Mouse (Mus musculus) forelimb bud, embryonic 11.5 days (tissue): ENCODE measurements around the gene Pxt1.
A peak's percentile ranks its signal among the peaks of the same experiment; 100 is the strongest.

Experiments used
- DNase-seq: peaks from one replicate; pipeline ENCODE4 v3.0.0-alpha.2; 2012; ENCODE audit warnings: low read depth, low spot score

Gene Pxt1

DNA sequence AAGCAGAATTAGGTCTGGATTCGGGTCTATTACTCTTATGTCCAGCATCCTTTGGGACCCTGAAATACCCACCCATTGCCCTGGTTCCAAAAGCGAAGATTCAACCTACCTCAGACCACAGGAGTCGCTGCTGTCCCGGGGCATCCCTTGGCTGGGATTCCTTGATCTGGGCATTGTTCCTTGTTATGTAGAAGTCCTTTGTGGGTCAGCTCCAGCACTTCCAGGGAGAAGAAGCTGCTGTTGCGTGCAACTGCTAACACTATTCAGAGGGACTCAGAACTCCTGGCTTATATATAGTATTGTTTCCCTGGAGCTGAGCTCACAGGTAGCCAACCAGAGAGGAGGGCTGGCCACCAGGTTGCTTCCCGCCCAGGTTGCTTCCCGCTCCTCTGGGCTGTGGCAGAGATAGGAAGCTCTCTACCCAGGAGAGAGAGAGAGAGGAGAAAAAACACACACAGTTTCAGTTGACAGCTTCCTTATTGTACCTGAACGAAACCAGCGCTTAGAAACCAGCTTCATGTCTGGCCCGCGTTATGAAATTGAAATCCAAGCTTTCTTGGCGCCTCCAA, 28.5 kb downstream of the Pxt1 start, which contains the start of gene 4930539E08Rik:
TSS of gene 4930539E08Rik (minus strand) at position 265 of the 569 bp plus-strand sequence.
- no peak for DNase-seq

DNA sequence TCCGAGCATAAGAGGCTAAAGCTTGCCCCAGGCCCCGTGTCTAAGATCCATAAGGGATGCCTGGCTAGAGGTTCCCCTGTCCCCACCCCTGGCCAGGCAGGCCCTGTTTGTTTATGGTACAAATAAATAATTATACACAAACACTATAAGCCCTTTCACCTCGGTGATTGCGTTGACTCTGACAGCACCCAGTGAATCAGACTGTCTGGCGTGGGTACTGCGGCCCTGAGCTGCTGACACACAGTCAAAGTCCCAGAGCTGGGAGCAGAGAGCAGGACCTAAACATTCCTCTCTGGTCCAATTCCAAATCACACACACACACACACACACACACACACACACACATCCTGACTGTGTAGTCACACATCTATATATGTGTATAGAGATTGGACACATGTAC, 29.7 kb downstream of the Pxt1 start:
- DNase-seq = no peak

DNA sequence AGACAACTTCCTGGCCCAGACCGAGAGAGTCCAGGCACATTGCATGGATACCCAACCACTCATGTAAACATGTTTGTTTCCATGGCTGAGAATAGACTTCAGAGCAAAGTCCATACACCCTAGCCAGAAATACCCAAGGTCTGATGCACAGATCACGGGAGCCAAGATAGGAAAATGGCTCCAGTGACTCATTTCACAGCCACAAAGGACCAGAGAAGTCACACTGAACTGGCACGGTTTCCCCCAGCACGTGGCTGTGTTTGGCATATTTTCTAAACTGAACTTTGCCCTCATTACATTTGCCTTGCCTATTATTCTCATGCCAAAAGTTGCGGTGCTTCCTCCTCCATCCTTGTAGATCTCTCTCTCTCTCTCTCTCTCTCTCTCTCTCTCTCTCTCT, 30.4 kb downstream of the Pxt1 start:
- DNase-seq = no peak

DNA sequence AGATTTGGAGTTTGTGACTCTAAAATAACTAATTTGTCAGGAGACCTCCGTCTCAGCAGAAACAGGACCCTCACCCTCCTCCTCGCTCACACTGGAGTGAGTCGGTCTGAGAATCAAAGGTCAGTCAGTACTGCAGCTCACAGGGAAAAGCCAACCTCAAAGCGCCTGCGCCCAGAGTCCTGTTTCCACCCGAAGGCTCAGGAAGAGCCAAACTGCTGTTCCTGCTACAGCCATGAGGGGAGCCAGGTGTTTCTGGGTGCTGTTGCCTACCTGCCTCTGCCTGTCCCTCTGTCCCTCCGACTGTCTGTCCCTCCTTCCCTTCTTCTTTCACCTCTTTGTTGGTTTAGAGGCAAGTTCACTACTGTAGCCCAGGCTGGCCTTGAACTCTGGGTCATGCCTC, 33.5 kb downstream of the Pxt1 start:
- DNase-seq = no peak

DNA sequence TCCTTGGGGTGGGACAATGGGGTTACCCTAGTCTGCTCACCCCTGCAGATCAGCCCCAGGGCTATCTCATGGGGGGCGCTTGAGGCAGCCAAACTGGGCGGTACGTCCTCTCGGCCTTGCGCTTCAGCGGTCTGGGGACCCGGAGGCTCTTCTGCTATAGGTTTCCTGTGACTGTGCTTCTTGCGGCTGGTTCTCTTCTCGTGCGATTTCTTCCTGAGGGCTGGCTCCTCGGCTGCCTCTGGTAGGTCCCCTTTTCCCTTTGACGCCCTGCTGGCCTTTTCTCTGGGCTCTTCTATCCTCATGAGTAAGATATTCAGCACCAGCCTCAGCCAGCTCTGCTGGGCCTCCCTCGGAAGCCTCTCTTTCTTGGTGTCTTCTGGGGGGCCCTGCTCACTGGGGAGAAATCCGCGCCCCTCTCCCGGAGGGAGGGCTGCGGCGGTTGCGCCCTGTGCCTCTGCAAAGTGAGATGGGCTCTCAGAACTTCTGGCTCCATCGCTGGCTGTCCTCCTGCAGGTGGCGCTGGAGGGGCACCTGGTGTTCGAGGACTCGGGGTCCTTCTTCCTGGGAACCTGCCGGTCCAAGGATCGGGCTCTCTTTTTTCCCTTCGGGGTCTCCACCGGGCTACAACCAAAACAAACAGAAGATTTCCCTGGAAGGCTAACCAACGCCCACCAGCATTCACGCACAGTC, 34.2 kb downstream of the Pxt1 start:
- DNase-seq = peak; percentile 49

DNA sequence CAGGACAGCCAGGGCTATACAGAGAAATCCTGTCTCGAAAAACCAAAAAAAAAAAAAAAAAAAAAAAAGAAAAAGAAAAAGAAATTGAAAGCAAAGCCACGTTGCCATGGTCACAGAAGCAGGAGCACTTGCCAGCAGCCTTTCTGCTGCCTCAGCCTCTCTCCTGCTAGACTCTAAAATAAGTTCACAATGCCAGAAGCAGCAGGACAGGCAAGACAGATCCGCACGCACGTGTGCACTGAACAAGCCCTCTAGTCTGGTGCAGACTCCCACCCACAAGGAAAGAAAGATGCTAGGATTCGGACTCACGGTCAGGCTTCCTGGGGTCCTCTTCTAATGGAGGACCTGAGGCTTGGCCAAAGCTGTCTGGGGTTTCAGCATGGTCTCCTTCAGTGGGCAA, 35.7 kb downstream of the Pxt1 start:
- no peak for DNase-seq

DNA sequence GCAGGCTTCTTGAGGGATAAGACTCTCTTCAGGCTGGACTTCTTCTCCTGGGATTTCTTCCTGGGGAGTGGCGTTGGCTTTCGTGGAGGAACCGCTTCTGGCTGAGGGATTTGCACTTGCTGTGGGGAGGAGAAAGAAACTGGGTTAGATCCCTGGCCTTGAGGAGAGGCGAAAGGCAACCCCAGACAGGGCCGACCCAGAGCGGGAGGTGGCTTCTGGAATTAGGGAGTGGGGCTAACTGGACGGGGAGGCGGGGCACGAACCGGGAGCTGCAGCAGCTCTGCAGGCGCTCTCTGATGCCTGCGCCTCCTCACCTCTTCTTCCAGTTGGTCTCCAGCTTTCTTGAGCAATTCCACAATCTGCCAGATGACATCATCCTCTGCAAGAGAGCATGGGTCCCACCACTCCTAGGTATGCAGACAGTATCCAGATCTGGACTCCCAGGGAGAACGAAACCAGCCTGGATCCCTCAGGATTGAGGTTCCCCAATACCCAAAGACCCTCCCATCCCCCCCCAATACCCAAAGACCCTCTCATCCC, 38.2 kb downstream of the Pxt1 start:
- no peak for DNase-seq

DNA sequence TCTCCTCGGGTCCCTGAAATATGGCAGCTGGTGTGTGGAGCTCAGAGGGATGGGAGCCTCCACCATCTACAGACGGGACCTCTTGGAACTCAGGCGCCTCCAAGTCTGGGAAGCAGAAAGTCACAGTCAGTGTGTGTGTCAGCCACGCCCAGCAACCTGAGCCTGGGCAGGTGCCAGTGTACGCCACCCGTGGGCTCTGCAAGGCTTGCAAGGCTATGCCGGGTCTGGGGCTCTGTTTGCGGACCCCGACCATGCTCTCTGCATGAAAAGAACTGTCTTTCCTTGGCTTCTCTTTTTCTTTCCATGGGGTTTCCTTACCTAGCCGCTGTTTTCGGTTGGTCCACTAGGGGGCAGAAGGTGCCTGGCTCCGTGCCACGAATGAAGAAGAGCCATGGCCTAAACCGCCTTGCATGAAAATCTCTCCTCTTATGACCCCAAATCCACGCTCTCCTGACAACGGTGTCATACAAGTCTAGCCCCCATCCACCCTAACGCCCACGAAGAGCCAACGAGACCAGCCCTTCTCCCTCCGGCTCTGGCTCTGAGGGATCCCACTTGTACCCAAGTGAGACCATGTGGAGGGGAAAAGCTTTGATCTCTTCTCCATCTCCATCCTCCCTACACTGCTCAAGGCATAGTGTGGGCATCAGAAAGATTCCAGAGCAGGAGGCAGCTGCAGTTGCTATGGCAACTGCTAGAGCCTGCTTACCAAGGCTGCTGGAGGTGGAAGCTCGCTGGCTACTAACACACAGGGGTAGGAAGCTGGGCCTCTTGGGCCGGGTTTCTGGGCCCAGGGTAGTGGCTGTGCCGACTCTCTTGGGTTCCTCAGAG, 38.9 kb downstream of the Pxt1 start:
- peak; percentile 53 for DNase-seq

DNA sequence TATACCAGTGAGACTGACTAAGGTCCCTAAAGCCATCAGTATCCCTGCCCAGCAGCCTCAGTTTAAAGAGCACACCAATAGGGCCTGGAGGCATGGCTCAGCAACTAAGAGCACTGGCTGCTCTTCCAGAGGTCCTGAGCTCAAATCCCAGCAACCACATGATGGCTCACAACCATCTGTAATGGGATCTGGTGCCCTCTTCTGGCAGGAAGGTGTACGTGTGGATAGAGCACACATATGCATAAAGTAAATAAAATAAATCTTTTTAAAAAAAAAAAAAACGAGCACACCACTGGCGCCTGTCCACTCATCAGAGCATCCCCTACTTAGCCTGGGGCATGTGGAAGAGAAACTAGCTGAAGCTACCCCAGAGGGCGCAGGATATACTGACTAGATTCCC, 42.1 kb downstream of the Pxt1 start:
- no peak for DNase-seq

DNA sequence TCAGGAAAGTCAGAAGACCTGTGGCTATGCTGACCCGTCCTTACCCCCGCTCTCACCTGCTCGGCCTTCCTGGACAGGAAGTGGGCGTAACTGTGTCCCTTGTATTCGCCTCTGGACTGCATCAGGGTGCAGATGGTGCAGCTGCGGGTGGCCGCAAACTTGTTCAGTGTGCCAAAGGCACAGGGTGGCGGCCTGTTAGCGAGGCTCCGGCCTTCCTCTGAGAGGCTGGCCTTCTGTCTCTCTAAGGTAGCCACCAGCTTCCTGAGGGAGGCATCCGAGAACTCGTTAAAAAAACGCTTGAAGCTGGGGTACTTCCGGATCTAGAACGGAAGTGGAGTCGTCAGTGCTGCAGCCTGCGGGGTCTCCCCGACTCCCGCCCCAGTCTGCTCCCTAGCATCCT, 44.2 kb downstream of the Pxt1 start:
- no peak for DNase-seq

DNA sequence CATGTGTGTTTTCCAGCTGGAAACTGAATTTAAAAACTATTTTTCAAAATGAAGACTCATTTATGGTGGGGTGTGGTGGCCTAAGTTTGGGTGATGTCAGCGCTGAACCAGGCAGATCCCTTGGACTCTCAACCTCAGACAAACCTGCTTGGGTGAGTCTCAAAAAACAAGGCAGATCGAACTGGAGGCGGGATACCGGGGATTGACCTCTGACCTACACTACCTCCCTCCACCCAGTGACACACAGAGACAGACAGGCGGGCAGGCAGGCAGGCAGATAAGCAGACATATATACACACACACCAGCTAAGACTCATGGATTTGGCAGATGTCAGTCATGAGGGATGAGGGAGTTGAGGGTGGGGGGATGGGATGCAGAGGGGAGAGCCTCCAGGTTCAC, 45.4 kb downstream of the Pxt1 start:
- no peak for DNase-seq

DNA sequence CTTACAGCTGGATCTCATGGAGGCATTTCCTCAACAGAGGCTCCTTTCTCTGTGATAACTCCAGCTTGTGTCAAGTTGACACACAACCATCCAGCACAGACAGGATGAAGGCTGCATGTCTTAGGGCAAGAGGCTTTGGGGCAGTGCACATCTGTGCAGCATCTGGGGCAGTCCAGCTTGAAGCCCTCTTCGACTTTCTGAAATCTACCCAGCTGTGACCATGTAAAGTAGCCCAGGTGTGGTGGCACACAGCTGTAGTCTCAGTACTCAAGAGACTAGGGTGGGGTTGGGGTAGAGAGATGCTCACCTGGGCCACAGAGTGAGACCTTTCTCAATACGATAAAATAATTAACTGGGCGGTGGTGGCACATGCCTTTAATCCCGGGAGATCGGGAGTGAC, 45.8 kb downstream of the Pxt1 start:
- no peak for DNase-seq

DNA sequence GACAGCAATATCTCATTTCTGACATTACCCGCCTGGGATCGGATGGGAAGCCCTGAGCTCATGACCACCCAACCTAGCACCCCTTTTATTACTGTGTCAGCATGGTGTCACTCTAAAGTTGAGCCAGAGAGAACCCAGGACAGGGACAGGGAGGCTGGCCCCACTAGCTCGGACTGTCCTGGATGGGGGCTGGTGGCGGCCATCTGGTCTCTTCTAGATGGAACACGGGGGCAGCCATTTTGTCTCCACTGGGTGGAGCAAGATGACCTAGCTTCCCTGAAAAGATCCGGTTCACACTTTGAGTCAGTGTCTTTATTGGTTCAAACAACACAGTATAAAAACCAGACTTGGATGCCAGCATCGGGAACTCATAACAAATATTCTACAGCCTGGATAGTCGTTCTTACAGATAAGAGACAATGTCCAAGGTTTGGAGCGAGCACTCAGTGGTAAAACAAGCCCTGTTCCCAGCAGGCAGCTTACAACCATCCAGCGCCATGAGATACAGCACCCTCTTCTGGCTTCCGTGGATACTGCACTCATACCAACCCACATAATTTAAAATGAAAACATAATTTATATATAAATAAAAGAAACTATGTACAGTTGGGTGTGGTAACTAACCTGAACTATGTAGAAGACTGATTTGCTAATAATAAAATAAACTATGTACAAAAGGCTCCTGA, 47.4 kb downstream of the Pxt1 start:
- no peak for DNase-seq

DNA sequence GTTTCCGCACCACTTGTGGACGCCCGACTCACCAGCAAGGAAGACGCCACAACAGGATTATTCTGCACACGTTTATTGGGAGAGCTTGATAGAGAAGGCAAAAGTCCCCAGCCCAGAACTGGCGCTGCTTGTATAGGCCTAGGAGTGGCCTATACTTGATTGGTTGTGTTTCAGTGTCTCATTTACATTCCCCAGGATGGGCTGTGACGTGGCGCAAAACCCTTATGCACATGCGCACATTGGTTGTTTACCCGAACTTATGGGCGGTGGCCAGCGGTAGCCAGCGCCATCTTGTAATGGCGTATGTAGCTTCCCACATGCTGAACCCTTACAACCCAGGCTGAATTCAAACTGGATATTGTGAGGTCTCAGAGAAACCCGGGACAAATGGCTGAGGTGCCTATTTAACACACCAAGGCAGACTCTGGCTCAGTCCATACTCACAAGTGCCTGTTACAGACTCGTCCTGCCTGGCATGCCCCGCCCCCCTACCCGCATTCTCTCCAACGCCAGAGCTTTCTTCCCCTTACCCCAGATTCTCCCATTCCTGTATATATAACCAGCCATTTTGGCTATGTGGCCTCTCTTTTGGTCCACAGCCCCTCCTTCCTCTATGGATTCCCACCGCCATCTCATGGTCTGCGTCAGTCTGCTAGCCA, 48.3 kb downstream of the Pxt1 start:
- DNase-seq = no peak

DNA sequence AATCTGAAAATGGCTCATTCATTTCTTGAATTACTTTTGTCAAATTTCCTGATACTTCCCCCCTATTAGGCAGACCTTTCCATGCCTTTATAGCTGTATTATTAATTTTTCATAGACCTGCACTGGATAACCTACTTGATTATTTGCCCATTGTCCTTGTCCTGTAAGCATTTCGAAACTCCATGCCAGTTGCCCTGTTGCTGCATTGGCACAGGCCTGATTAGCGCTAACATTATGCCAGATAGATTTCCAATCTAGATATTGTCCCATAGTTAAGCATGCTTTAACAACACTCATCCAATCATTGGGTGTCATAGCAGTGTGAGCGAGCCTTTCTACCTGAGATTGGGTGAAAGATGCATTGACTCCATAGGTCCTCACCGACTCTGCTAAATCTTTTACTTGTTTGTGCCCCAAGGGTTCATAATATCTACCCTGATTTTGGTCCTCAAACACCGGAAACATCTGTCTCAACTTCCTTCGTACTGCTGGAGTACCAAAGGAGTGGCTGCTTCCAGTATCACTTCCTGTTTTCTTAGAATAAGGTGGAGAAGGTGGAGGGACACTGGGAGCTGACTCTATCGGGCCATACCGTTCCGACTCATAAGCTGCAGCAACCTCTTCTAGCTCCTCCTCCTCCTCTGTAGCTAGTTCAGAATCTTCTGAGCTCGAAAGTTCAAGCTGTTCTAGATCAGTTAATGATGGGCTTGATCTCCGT, 49.4 kb downstream of the Pxt1 start:
- no peak for DNase-seq

DNA sequence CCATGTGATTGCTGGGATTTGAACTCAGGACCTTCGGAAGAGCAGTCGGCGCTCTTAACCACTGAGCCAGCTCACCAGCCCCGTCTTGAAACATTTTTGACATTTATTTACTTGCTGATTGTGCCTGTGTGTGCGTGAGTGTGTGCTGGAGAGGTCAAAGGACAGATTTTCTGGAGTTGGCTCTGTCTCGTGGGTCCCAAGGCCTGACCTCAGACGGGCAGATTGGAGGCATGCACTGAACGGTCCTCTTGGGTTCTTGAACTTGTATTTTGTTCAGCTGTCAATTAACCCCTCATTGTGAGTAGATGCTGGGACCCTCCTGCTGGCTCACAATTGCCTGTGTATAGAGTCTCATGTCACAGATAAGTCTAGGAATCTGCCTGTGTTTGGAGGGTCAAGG, 57.4 kb downstream of the Pxt1 start:
- no peak for DNase-seq

DNA sequence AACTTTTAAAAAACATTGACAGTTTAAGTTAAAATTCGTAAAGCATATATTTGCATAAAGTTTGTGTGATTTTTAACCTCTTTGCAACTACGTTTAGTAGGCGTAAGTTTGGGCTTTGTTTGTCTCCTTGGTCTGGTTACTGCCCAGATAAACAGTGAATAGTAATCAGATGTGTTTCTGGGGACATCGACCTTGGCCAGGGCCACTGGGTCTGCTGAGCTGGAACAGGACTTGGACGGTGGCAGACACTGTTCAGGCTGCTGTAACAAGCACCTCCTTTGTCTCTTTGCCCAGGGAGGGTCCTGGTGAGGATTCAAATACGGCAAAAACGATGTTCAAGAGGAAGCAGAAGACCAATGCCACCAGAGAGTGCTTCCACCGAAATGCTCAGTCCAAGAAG, 58.4 kb downstream of the Pxt1 start:
- no peak for DNase-seq
